Comparison of ENCODE assay signal across 9 mouse cellular contexts in genomic region chr7:4999876-5000275, GRCm38 (mm10). TPM values are rescaled to one million over a fixed set of nuclear protein-coding genes. Genes with fewer than 3 reads are reported as not detected.
A peak's percentile ranks its signal among the peaks of the same experiment; 100 is the strongest.
DNase-seq lines count a peak whose midpoint lies in the region; ATAC-seq and TF ChIP-seq lines count a peak whose summit lies in the region.
"Had no signal": no experiment of that assay in that cellular context is flagged by ENCODE, and none has a peak within 500 bp of the region (broad histone marks: within the 10 kb centered on the region; RNA-seq: fewer than 3 reads in every experiment).

No protein-coding gene starts in this region.

- 60% methylated on average over 2 of the region's 2 CpGs for WGBS in hindbrain, embryonic 12.5 days

- no peak overlapping the region for H3K4me3 ChIP-seq in layer of hippocampus, adult 2 months
- no peak overlapping the region for H3K4me3 ChIP-seq in hindbrain, embryonic 12.5 days

- no peak overlapping the region for H3K27ac ChIP-seq in layer of hippocampus, adult 2 months
- no peak overlapping the region for H3K27ac ChIP-seq in hindbrain, embryonic 12.5 days

- H3K27me3 ChIP-seq in hindbrain, embryonic 12.5 days: peaks cover 4% of the 10 kb centered on the region

- H3K9ac ChIP-seq in hindbrain, embryonic 12.5 days: no peak overlapping the region

- no peaks in the 10 kb centered on the region for H3K9me3 ChIP-seq in hindbrain, embryonic 12.5 days (replicated peaks)

- peaks cover 12% of the 10 kb centered on the region for H3K4me1 ChIP-seq in hindbrain, embryonic 12.5 days

- H3K4me2 ChIP-seq in hindbrain, embryonic 12.5 days (replicated peaks): no peak overlapping the region

- TF ChIP-seq CTCF in layer of hippocampus, adult 2 months (conservative IDR thresholded peaks at IDR 0.05): peak; percentile 75

- no peak for ATAC-seq in hindbrain, embryonic 12.5 days (ENCODE audit: low FRiP score)

- H3K36me3 ChIP-seq in hindbrain, embryonic 12.5 days: no peaks in the 10 kb centered on the region

- DNase-seq in layer of hippocampus, adult 2 months (ENCODE audit: low spot score in 2 of 2): no peak
- DNase-seq in layer of hippocampus, adult 8-10 months (ENCODE audit: low spot score in 2 of 2): no peak
- peak; percentile 54 for DNase-seq in CD4-positive helper T cell, adult 2 months (ENCODE audit: low read depth, low spot score)
- DNase-seq in T-cell, adult 2 months (ENCODE audit: low spot score): peak; percentile 36
- peak; percentile 68 for DNase-seq in lung, postnatal 36 days
- no peak for DNase-seq in urinary bladder, postnatal 4 days (ENCODE audit: low spot score in 2 of 2)
- DNase-seq: heart, adult 18-20 months; midbrain, embryonic 14.5 days had no signal

RNA-seq across cellular contexts. Expression of gene Zfp579, which starts 3.9 kb away (rescaled TPM):
- 10 to 100 TPM; 29.7 to 35.6 TPM for total RNA-seq in layer of hippocampus, adult 2 months (2021)
- 10 to 100 TPM; 23.2 to 32.9 (median 30.6) TPM for total RNA-seq in layer of hippocampus, adult 8-10 months (2022)
- 57.8 and 61.4 TPM in 2 replicates for polyA plus RNA-seq in hindbrain, embryonic 12.5 days (2016; fragmentation: Nextera tagmentation; extraction: Ambion mirVana)

RNA-seq across cellular contexts. Expression of gene Zfp524, which starts 14.3 kb away (rescaled TPM):
- total RNA-seq in layer of hippocampus, adult 2 months (2021): 1 to 10 TPM; 7.0 to 8.1 TPM
- 1 to 10 TPM; 6.0 to 8.0 (median 6.9) TPM for total RNA-seq in layer of hippocampus, adult 8-10 months (2022)
- polyA plus RNA-seq in hindbrain, embryonic 12.5 days (2016; fragmentation: Nextera tagmentation; extraction: Ambion mirVana): 8.5 and 9.1 TPM in 2 replicates

RNA-seq across cellular contexts. Expression of gene Fiz1, which starts 14.6 kb away (rescaled TPM):
- total RNA-seq in layer of hippocampus, adult 2 months (2021): 10 to 100 TPM; 25.8 TPM
- 10 to 100 TPM; 20.7 to 25.3 (median 24.5) TPM for total RNA-seq in layer of hippocampus, adult 8-10 months (2022)
- 59.6 and 60.1 TPM in 2 replicates for polyA plus RNA-seq in hindbrain, embryonic 12.5 days (2016; fragmentation: Nextera tagmentation; extraction: Ambion mirVana)

RNA-seq across cellular contexts. Expression of gene Gm44973, which starts 15.4 kb away (rescaled TPM):
- total RNA-seq in layer of hippocampus, adult 2 months (2021): not detected
- total RNA-seq in layer of hippocampus, adult 8-10 months (2022): not detected
- 0.32 TPM in 1 of 2 replicates, not detected in the other for polyA plus RNA-seq in hindbrain, embryonic 12.5 days (2016; fragmentation: Nextera tagmentation; extraction: Ambion mirVana)
- total RNA-seq: heart, adult 18-20 months had no signal

RNA-seq across cellular contexts. Expression of gene Zfp865, which starts 20.3 kb away (rescaled TPM):
- total RNA-seq in layer of hippocampus, adult 2 months (2021): 10 to 100 TPM; 38.6 to 41.8 TPM
- total RNA-seq in layer of hippocampus, adult 8-10 months (2022): 10 to 100 TPM; 37.1 to 42.5 (median 38.5) TPM
- polyA plus RNA-seq in hindbrain, embryonic 12.5 days (2016; fragmentation: Nextera tagmentation; extraction: Ambion mirVana): 9.0 and 9.3 TPM in 2 replicates

Comparison
In these comparisons a context has a peak if more than half of its experiments do, and no peak if none do; other contexts are left out.
1. DNase-seq: peak in CD4-positive helper T cell, adult 2 months (single experiment), T-cell, adult 2 months (single experiment) and lung, postnatal 36 days (single experiment); none in layer of hippocampus, adult 2 months (0 of 2), layer of hippocampus, adult 8-10 months (0 of 2) and urinary bladder, postnatal 4 days (0 of 2).